Mouse (Mus musculus): Measurements from ENCODE around the gene Kcnj1. TPM values are rescaled to one million over a fixed set of nuclear protein-coding genes. Genes with fewer than 3 reads are reported as not detected.

Gene Kcnj1
- polyA plus RNA-seq (2016; fragmentation: Nextera tagmentation; extraction: Ambion mirVana), result not detected in 2 replicates

- H3K9me3 ChIP-seq, result no peaks in the 10 kb centered on the region
- no peak within 1 kb of the TSS for H3K4me3 ChIP-seq (replicated peaks)
- WGBS, result 90% methylated on average over 6 of the region's 6 CpGs
- no peak within 1 kb of the TSS for H3K4me2 ChIP-seq
- H3K27me3 ChIP-seq, result no peaks in the 10 kb centered on the region
- H3K9ac ChIP-seq, result no peak within 1 kb of the TSS
- H3K36me3 ChIP-seq (replicated peaks), result no peaks in the 10 kb centered on the region
- peaks cover 13% of the 10 kb centered on the region for H3K4me1 ChIP-seq
- no peak for ATAC-seq (ENCODE audit: low FRiP score)
- H3K27ac ChIP-seq, result no peak within 1 kb of the TSS
Observed at GRCm38 (mm10) chr9:32372202-32372601, at the start of gene Kcnj1. Gene Kcnj1 (plus strand): TSS chr9:32372493.

GRCm38 (mm10) chr9:32323610-32324009 lies 48.7 kb upstream of the Kcnj1 start:
- no peaks in the 10 kb centered on the region for H3K36me3 ChIP-seq (replicated peaks)
- H3K4me3 ChIP-seq (replicated peaks), result no peak overlapping the region
- H3K4me1 ChIP-seq, result peaks cover 4% of the 10 kb centered on the region; the same call in 1 of the 2 replicates
- no peak overlapping the region for H3K4me2 ChIP-seq
- no peak for ATAC-seq (ENCODE audit: low FRiP score)
- no peaks in the 10 kb centered on the region for H3K27me3 ChIP-seq
- 61% methylated on average over 7 of the region's 7 CpGs for WGBS
- no peaks in the 10 kb centered on the region for H3K9me3 ChIP-seq
- H3K27ac ChIP-seq, result no peak overlapping the region
- H3K9ac ChIP-seq, result no peak overlapping the region

DNA sequence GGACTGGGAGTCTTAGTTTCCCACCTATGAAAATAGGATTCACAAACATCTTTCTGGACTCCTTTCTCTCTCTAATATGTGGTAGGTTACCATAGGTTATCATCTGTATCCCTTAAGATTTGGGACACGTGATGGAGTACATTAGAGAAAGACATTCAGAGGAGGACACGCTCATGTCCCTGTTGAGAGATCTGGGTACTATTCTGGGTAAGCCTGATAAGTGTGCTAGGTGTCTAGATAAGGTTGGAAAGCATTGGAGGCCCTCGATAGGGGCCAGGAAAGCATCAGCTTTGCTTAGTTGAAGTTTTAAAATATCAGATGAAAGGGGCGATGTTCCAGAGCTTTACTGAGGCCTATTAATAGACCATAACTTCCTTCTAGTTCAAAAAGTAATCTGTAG lies 43.5 kb upstream of the Kcnj1 start:
- no peak overlapping the region for H3K4me2 ChIP-seq
- no peak overlapping the region for H3K4me3 ChIP-seq (replicated peaks)
- no peak overlapping the region for H3K27ac ChIP-seq
- H3K36me3 ChIP-seq (replicated peaks), result no peaks in the 10 kb centered on the region
- no peaks in the 10 kb centered on the region for H3K4me1 ChIP-seq
- H3K27me3 ChIP-seq, result no peaks in the 10 kb centered on the region
- no peaks in the 10 kb centered on the region for H3K9me3 ChIP-seq
- no peak for ATAC-seq (ENCODE audit: low FRiP score)
- 85% methylated on average over 4 of the region's 4 CpGs for WGBS
- H3K9ac ChIP-seq, result no peak overlapping the region

DNA sequence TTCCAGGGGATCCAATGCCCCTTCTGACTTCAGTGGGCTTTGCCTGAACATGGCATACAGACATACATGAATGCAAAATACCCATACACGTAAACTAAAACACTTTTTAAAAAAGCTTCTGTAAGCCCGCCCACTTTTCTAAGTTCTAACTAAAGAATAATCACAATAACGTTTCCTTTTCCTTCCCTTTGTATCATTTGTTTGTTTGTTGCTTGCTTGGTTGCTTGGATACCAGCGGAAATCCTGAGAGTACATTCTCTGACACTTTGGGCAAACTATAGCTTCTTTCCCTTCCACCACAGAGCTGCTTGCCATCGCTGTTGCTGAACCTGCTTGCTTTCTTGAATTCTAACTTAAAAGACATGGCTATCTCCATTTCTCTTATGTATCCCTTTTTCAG lies 41.1 kb upstream of the Kcnj1 start:
- Histone ChIP-seq H3K9ac (no peak overlapping the region), H3K4me1 (no peaks in the 10 kb centered on the region), H3K27ac (no peak overlapping the region), H3K4me3 (replicated peaks) (no peak overlapping the region), H3K4me2 (no peak overlapping the region), H3K9me3 (0 out of 2 replicates have a peak, but pooled peaks cover 2% of the 10 kb centered on the region), H3K36me3 (replicated peaks) (no peaks in the 10 kb centered on the region), H3K27me3 (peaks cover under 1% of the 10 kb centered on the region; the same call in 1 of the 2 replicates)
- WGBS, result 75% methylated on average over 5 of the region's 5 CpGs
- ATAC-seq (ENCODE audit: low FRiP score), result no peak

DNA sequence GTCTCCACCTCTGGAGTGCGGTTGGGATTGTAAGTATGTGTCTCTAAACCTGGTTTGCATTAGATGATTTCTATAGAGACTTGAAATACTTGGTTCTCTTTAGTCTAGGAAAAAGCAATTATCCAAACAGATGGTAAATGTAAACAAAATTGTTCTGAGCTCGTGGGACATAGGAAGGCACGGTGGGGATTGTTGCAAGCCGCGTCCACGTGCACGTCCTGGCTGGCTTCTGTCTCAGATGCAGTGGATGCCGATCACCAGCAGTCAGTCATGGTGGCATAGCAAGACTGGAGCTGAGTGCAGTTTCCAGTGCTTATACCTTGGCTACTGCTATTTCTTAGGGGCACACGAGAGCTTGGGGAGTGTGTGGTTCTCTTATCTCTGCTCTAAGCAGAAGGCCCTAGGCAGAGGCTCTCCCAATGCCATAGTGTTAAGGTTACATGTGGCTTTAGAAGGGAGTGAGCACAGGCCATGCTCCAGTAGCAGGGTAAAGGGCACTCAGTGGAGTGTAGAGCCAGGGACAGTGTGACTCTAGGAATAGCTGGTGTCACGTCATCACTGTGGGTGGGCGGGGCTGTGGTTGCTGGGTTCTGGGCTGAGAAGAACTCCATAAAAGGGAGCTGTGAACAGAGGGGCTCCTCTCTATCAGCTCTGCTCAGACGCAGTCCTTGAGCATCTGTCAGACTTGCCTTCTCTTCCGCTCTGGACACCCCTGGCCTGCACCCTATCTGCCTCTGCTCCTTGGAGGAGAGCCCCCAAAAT lies 36.7 kb upstream of the Kcnj1 start:
- H3K9me3 ChIP-seq, result 0 out of 2 replicates have a peak, but pooled peaks cover 2% of the 10 kb centered on the region
- 86% methylated on average over 13 of the region's 13 CpGs for WGBS
- peaks cover 26% of the 10 kb centered on the region; the same call in 1 of the 2 replicates for H3K27me3 ChIP-seq
- no peak overlapping the region for H3K9ac ChIP-seq
- H3K4me1 ChIP-seq, result no peaks in the 10 kb centered on the region
- H3K4me2 ChIP-seq, result no peak overlapping the region
- H3K36me3 ChIP-seq (replicated peaks), result no peaks in the 10 kb centered on the region
- no peak overlapping the region for H3K27ac ChIP-seq
- no peak overlapping the region for H3K4me3 ChIP-seq (replicated peaks)
- no peak for ATAC-seq (ENCODE audit: low FRiP score)

DNA sequence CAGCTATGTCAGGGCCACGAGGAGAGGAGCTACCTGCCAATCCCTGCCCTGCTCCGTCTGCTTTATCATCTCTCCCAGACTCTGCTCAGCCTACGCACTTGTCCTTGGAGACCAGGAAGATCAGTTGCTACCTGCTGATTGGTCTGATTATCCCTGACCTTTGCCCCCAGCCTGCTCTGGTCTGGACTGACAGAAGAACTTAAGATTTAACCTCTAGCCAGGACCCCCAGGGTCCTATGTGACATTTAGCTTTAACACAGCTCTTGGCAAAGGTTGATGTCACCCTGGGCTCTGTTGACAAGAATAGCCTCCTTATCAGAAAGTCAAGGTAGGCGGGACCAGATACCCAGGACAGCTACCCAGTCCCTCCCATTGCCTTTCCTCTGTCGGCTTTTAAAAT lies 31.5 kb upstream of the Kcnj1 start:
- H3K4me1 ChIP-seq, result peaks cover 18% of the 10 kb centered on the region
- no peak overlapping the region for H3K4me2 ChIP-seq
- no peaks in the 10 kb centered on the region for H3K36me3 ChIP-seq (replicated peaks)
- peaks cover 77% of the 10 kb centered on the region for H3K27me3 ChIP-seq
- no peaks in the 10 kb centered on the region for H3K9me3 ChIP-seq
- H3K9ac ChIP-seq, result no peak overlapping the region
- WGBS, result 79% methylated on average over 5 of the region's 5 CpGs
- H3K27ac ChIP-seq, result no peak overlapping the region
- ATAC-seq (ENCODE audit: low FRiP score), result no peak
- H3K4me3 ChIP-seq (replicated peaks), result no peak overlapping the region

DNA sequence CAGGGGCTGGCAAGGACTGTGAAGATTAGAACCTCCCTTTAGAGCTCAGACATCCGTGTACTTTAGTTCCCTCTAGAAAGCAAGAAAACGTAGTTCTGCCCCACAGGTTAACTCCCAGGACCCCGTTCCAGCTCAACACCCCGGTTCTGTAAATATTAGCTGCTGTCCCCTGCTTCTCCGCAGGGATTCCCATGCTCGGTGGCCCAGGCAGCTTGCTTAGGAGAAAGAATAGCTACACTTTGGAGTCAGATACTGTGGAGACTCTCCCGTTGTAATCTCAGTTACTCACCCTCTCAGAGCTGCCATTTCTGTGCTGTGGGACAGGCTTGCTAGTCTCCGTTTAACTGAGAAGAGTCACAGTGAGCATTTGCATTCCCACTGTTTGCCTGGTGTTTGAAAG lies 29.4 kb upstream of the Kcnj1 start:
- Histone ChIP-seq H3K4me2 (no peak overlapping the region), H3K9ac (no peak overlapping the region), H3K36me3 (replicated peaks) (no peaks in the 10 kb centered on the region), H3K4me1 (peaks cover 25% of the 10 kb centered on the region), H3K4me3 (replicated peaks) (no peak overlapping the region), H3K27ac (no peak overlapping the region), H3K27me3 (peaks cover 83% of the 10 kb centered on the region), H3K9me3 (no peaks in the 10 kb centered on the region)
- WGBS, result 23% methylated on average over 8 of the region's 8 CpGs
- ATAC-seq (ENCODE audit: low FRiP score), result no peak

GRCm38 (mm10) chr9:32344051-32344450 lies 28.2 kb upstream of the Kcnj1 start, which contains the start of gene Kcnj5:
Gene Kcnj5 (minus strand): TSS chr9:32344350.
- no peaks in the 10 kb centered on the region for H3K36me3 ChIP-seq (replicated peaks)
- peaks cover 25% of the 10 kb centered on the region for H3K4me1 ChIP-seq
- 0 out of 2 replicates have a peak within 1 kb of the TSS, but pooled peaks have one; percentile 25 for H3K9ac ChIP-seq
- H3K27ac ChIP-seq, result no peak within 1 kb of the TSS
- peaks cover 86% of the 10 kb centered on the region for H3K27me3 ChIP-seq
- WGBS, result under 1% methylated on average over 20 of the region's 20 CpGs
- H3K9me3 ChIP-seq, result no peaks in the 10 kb centered on the region
- peak within 1 kb of the TSS; percentile 56 for H3K4me2 ChIP-seq
- H3K4me3 ChIP-seq (replicated peaks), result peak within 1 kb of the TSS; percentile 33
- 0 out of 2 replicates have a peak, but pooled peaks have one; percentile 28 for ATAC-seq (ENCODE audit: low FRiP score)

DNA sequence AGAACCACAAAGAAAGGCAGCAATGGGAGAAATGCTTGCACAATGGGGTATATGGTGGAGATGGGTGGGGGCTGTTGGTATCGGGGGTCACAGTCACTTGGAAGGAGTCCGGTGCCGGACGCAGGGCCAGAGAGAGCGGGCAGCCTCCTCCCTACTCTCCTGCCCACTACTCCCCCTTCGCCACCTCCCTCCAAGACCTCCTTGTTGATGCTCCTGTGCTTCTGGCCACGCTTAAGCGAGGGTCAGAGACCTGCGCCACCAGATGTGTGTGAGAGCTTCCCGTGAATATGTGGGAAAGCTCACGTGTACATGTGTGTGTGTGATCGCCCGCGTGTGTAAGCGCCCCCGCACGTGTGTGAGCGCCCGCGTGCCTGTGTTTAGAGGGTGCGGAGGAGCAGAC lies 27.8 kb upstream of the Kcnj1 start:
- H3K4me1 ChIP-seq, result peaks cover 25% of the 10 kb centered on the region
- WGBS, result 1% methylated on average over 21 of the region's 21 CpGs

GRCm38 (mm10) chr9:32348096-32348495 lies 24.2 kb upstream of the Kcnj1 start:
- Histone ChIP-seq H3K4me1 (peaks cover 29% of the 10 kb centered on the region), H3K9me3 (no peaks in the 10 kb centered on the region), H3K27ac (no peak overlapping the region), H3K4me2 (no peak overlapping the region), H3K36me3 (replicated peaks) (no peaks in the 10 kb centered on the region), H3K4me3 (replicated peaks) (no peak overlapping the region), H3K9ac (no peak overlapping the region), H3K27me3 (peaks cover 83% of the 10 kb centered on the region)
- WGBS, result 54% methylated on average over 8 of the region's 8 CpGs
- ATAC-seq (ENCODE audit: low FRiP score), result no peak

More for the DNA sequence above, 27.8 kb upstream of the Kcnj1 start:
- Histone ChIP-seq H3K9ac (0 out of 2 replicates have a peak overlapping the region, but pooled peaks have one; percentile 25), H3K4me3 (replicated peaks) (peak overlapping the region; percentile 33), H3K27ac (no peak overlapping the region), H3K36me3 (replicated peaks) (no peaks in the 10 kb centered on the region), H3K9me3 (no peaks in the 10 kb centered on the region), H3K27me3 (peaks cover 90% of the 10 kb centered on the region), H3K4me2 (peak overlapping the region; percentile 56)
- ATAC-seq (ENCODE audit: low FRiP score), result 0 out of 2 replicates have a peak, but pooled peaks have one; percentile 21

DNA sequence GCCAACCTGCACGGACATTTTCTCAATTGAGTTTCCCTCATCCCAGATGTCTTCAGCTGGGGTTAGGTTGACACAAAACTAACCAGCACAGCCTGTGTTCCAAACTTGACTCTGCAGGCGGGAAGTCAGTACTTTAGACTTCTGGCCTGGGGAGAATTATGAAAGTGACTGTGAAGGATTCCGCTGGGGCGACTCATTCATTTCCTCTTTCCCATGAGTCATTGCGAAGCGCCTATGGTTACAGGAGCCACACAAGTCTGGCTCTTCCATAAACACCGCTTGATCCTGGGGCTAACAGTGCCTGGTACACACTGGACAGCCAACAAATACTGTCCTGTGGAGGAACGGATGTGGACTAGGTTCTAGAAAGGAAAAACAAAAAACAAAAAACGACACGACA lies 22.9 kb upstream of the Kcnj1 start:
- Histone ChIP-seq H3K9ac (no peak overlapping the region), H3K4me2 (no peak overlapping the region), H3K9me3 (no peaks in the 10 kb centered on the region), H3K27ac (no peak overlapping the region), H3K36me3 (replicated peaks) (no peaks in the 10 kb centered on the region), H3K4me1 (peaks cover 20% of the 10 kb centered on the region), H3K4me3 (replicated peaks) (no peak overlapping the region), H3K27me3 (peaks cover 70% of the 10 kb centered on the region)
- no peak for ATAC-seq (ENCODE audit: low FRiP score)
- 88% methylated on average over 10 of the region's 10 CpGs for WGBS

- Histone ChIP-seq H3K27ac (no peak overlapping the region), H3K9me3 (no peaks in the 10 kb centered on the region), H3K9ac (no peak overlapping the region), H3K4me2 (no peak overlapping the region), H3K4me1 (peaks cover 13% of the 10 kb centered on the region; the same call in 1 of the 2 replicates), H3K36me3 (replicated peaks) (no peaks in the 10 kb centered on the region), H3K4me3 (replicated peaks) (no peak overlapping the region), H3K27me3 (peaks cover 60% of the 10 kb centered on the region)
- 5% methylated on average over 6 of the region's 6 CpGs for whole genome bisulfite sequencing
- 0 out of 2 replicates have a peak, but pooled peaks have one; percentile 39 for ATAC-seq (ENCODE audit: low FRiP score)
Observed at GRCm38 (mm10) chr9:32350332-32350731, 22.0 kb upstream of the Kcnj1 start.

GRCm38 (mm10) chr9:32360770-32361169 lies 11.5 kb upstream of the Kcnj1 start:
- ATAC-seq (ENCODE audit: low FRiP score), result no peak
- no peak overlapping the region for H3K9ac ChIP-seq
- no peaks in the 10 kb centered on the region for H3K4me1 ChIP-seq
- no peaks in the 10 kb centered on the region for H3K36me3 ChIP-seq (replicated peaks)
- 84% methylated on average over 1 of the region's 1 CpGs for WGBS
- H3K27ac ChIP-seq, result no peak overlapping the region
- no peaks in the 10 kb centered on the region for H3K9me3 ChIP-seq
- H3K27me3 ChIP-seq, result no peaks in the 10 kb centered on the region
- H3K4me3 ChIP-seq (replicated peaks), result no peak overlapping the region
- H3K4me2 ChIP-seq, result no peak overlapping the region
